Mouse (Mus musculus): ENCODE results near the gene Iqschfp.

GRCm38 (mm10) chr3:67886176-67886575, 5.9 kb upstream of the Iqschfp start:
- no peak for TF ChIP-seq CTCF (IDR thresholded peaks at IDR 0.05; ENCODE audit: borderline replicate concordance, extremely low read depth, insufficient read depth, insufficient read length)
- no peak for TF ChIP-seq POLR2A (IDR thresholded peaks at IDR 0.05; ENCODE audit: borderline replicate concordance, extremely low read depth, insufficient read depth, insufficient read length, poor library complexity, severe bottlenecking)

Data from brain, embryonic 14.5 days (tissue).